Mouse (Mus musculus) E14TG2a.4 (cell line): ENCODE data around the gene Ang.

Experiments
- H3K27me3 ChIP-seq: 2 replicates; pipeline ENCODE4 v1.6.1; 2014; ENCODE audit warnings: low read length, control low read depth; ENCODE audit not compliant: insufficient read depth
- H3K36me3 ChIP-seq: 2 replicates; pipeline ENCODE4 v1.6.1; 2014; ENCODE audit warnings: low read length, control low read depth; ENCODE audit not compliant: insufficient read depth
- H3K4me1 ChIP-seq: replicated peaks from 2 replicates; pipeline ENCODE4 v1.6.1; 2014; ENCODE audit warnings: low read depth, low read length, control low read depth
- H3K4me3 ChIP-seq: replicated peaks from 2 replicates; pipeline ENCODE4 v1.5.1; 2014; ENCODE audit warnings: mild to moderate bottlenecking, low read length
- H3K9me3 ChIP-seq: 2 replicates; pipeline ENCODE4 v1.6.1; 2014; ENCODE audit warnings: low read length, control low read depth
- CTCF ChIP-seq: conservative IDR thresholded peaks from 2 replicates; pipeline ENCODE4 v1.5.1; 2014; ENCODE audit warnings: low read length
- NANOG ChIP-seq: IDR thresholded peaks from 2 replicates; pipeline ENCODE4 v1.6.1; 2014; ENCODE audit warnings: borderline replicate concordance, low read length, mixed read lengths
- POU5F1 ChIP-seq: IDR thresholded peaks from 2 replicates; pipeline ENCODE4 v1.6.1; 2014; ENCODE audit warnings: low read length, borderline replicate concordance

The Ang gene

GRCm38 (mm10) chr14:51106449-51106967 lies 15.6 kb downstream of the Ang start:
- Histone ChIP-seq H3K36me3 (no peaks in the 10 kb centered on the region), H3K4me1 (no peaks in the 10 kb centered on the region), H3K9me3 (no peaks in the 10 kb centered on the region), H3K27me3 (no peaks in the 10 kb centered on the region), H3K4me3 (no peak overlapping the region)
- no peak for TF ChIP-seq POU5F1
- TF ChIP-seq CTCF, result no peak
- TF ChIP-seq NANOG, result no peak

GRCm38 (mm10) chr14:51111966-51112365 lies 21.0 kb downstream of the Ang start:
- H3K4me1 ChIP-seq, result no peaks in the 10 kb centered on the region
- TF ChIP-seq POU5F1 (no peak), NANOG (no peak), CTCF (no peak)
- H3K4me3 ChIP-seq, result no peak overlapping the region
- peaks cover 4% of the 10 kb centered on the region; the same call in 1 of the 2 replicates for H3K9me3 ChIP-seq
- no peaks in the 10 kb centered on the region for H3K36me3 ChIP-seq
- H3K27me3 ChIP-seq, result no peaks in the 10 kb centered on the region

GRCm38 (mm10) chr14:51113476-51113875 lies 22.5 kb downstream of the Ang start:
- H3K36me3 ChIP-seq, result no peaks in the 10 kb centered on the region
- H3K4me1 ChIP-seq, result no peaks in the 10 kb centered on the region
- H3K4me3 ChIP-seq, result no peak overlapping the region
- H3K27me3 ChIP-seq, result no peaks in the 10 kb centered on the region
- TF ChIP-seq CTCF, result no peak
- no peak for TF ChIP-seq NANOG
- TF ChIP-seq POU5F1, result no peak
- H3K9me3 ChIP-seq, result peaks cover 7% of the 10 kb centered on the region; the same call in 1 of the 2 replicates

- Histone ChIP-seq H3K4me1 (no peaks in the 10 kb centered on the region), H3K9me3 (peaks cover 7% of the 10 kb centered on the region; the same call in 1 of the 2 replicates), H3K4me3 (no peak within 1 kb of the TSS), H3K27me3 (no peaks in the 10 kb centered on the region), H3K36me3 (no peaks in the 10 kb centered on the region)
- TF ChIP-seq NANOG, result no peak
- no peak for TF ChIP-seq POU5F1
- TF ChIP-seq CTCF, result no peak
Observed at GRCm38 (mm10) chr14:51113916-51114560, 23.1 kb downstream of the Ang start, which contains the start of gene Eddm3b. Gene Eddm3b, plus strand, starts transcription at chr14:51114426.

GRCm38 (mm10) chr14:51125684-51126083 lies 34.7 kb downstream of the Ang start:
- no peak for TF ChIP-seq NANOG
- TF ChIP-seq POU5F1, result no peak
- no peak for TF ChIP-seq CTCF

GRCm38 (mm10) chr14:51127648-51128258 lies 36.8 kb downstream of the Ang start:
- no peaks in the 10 kb centered on the region for H3K36me3 ChIP-seq
- no peaks in the 10 kb centered on the region for H3K9me3 ChIP-seq
- peaks cover 23% of the 10 kb centered on the region for H3K4me1 ChIP-seq
- no peaks in the 10 kb centered on the region for H3K27me3 ChIP-seq
- H3K4me3 ChIP-seq, result no peak overlapping the region
- TF ChIP-seq CTCF (no peak), POU5F1 (no peak), NANOG (no peak)

More at GRCm38 (mm10) chr14:51125684-51126083, 34.7 kb downstream of the Ang start:
- Histone ChIP-seq H3K4me1 (peaks cover 7% of the 10 kb centered on the region), H3K4me3 (no peak overlapping the region), H3K27me3 (no peaks in the 10 kb centered on the region), H3K9me3 (no peaks in the 10 kb centered on the region), H3K36me3 (no peaks in the 10 kb centered on the region)

GRCm38 (mm10) chr14:51128775-51129623 lies 38.0 kb downstream of the Ang start:
- TF ChIP-seq CTCF (no peak), NANOG (no peak), POU5F1 (no peak)
- H3K4me3 ChIP-seq, result no peak overlapping the region

GRCm38 (mm10) chr14:51129624-51129975 lies 38.6 kb downstream of the Ang start:
- no peaks in the 10 kb centered on the region for H3K27me3 ChIP-seq
- H3K4me3 ChIP-seq, result no peak overlapping the region
- H3K36me3 ChIP-seq, result no peaks in the 10 kb centered on the region
- H3K4me1 ChIP-seq, result peaks cover 23% of the 10 kb centered on the region
- TF ChIP-seq POU5F1, result no peak
- no peaks in the 10 kb centered on the region for H3K9me3 ChIP-seq

More at GRCm38 (mm10) chr14:51128775-51129623, 38.0 kb downstream of the Ang start:
- H3K9me3 ChIP-seq, result no peaks in the 10 kb centered on the region
- no peaks in the 10 kb centered on the region for H3K36me3 ChIP-seq
- peaks cover 23% of the 10 kb centered on the region for H3K4me1 ChIP-seq
- no peaks in the 10 kb centered on the region for H3K27me3 ChIP-seq
